ENCODE assay signal across 26 mouse cellular contexts in genomic region chr3:98118252-98118651, GRCm38 (mm10). TPM values are rescaled to one million over a fixed set of nuclear protein-coding genes. Genes with fewer than 3 reads are reported as not detected.
"Had no signal": no experiment of that assay in that cellular context is flagged by ENCODE, and none has a peak within 500 bp of the region (broad histone marks: within the 10 kb centered on the region; RNA-seq: fewer than 3 reads in every experiment).

No protein-coding gene starts in this region.

- DNase-seq: cerebellum, adult 2 months; cerebellum, adult 8-10 months; cerebellum, adult 9-10 months; cerebellum, adult 9-11 months; cerebellum, postnatal 10 days; cerebellum, postnatal 14 days; cerebellum, postnatal 25 days; cerebellum, postnatal 36 days; embryo, embryonic 11 days; forebrain, postnatal 0 days; gastrocnemius, adult 2 months; gastrocnemius, postnatal 10 days; gastrocnemius, postnatal 14 days; gastrocnemius, postnatal 25 days; gastrocnemius, postnatal 36 days; heart, adult 18-20 months; heart, adult 2 months had no signal

- ATAC-seq: forebrain, embryonic 13.5 days; forebrain, embryonic 14.5 days; forebrain, embryonic 15.5 days; forebrain, embryonic 16.5 days; forebrain, postnatal 0 days had no signal

RNA-seq across cellular contexts. Expression of gene Adam30, which starts 42.2 kb away (rescaled TPM):
- total RNA-seq: forebrain, postnatal 0 days; gastrocnemius, adult 18-20 months; gastrocnemius, adult 2 months; gastrocnemius, adult 8-10 months; gastrocnemius, postnatal 10 days; gastrocnemius, postnatal 14 days; gastrocnemius, postnatal 25 days; gastrocnemius, postnatal 36 days; gastrocnemius, postnatal 4 days; granulocyte monocyte progenitor cell, adult 5-6 weeks; heart, adult 18-20 months; heart, adult 2 months; heart, adult 8-10 months had no signal
